Mouse (Mus musculus) mesoderm, embryonic 11.5 days (tissue): ENCODE results near the gene Gm1113.
A peak's percentile ranks its signal among the peaks of the same experiment; 100 is the strongest.

ENCODE experiments used
- DNase-seq: peaks from one replicate; pipeline ENCODE4 v3.0.0-alpha.2; 2012; ENCODE audit warnings: low read depth, low spot score

Gm1113 gene

DNA sequence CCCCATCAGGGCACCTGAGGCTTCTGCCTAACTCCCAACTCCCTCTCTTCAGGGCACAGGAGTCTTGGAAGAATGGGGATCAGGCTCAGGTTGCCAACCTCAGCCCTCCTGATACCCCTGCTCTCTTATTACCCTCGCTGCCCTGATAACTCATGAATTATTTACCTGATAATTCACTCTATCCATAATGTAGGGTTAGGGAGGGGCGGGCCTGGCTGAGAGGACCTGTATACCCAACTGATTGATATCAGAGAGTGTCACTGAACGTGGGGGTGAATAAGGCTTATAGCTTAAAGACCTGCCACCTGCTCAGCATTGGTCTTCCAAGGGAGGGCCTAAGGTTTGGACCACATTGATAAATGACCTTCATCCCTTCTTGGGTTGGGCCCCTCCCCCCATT, at the start of gene Gm1113:
Gene Gm1113 (minus strand): TSS at position 101 of the 400 bp plus-strand sequence.
- DNase-seq = no peak

DNA sequence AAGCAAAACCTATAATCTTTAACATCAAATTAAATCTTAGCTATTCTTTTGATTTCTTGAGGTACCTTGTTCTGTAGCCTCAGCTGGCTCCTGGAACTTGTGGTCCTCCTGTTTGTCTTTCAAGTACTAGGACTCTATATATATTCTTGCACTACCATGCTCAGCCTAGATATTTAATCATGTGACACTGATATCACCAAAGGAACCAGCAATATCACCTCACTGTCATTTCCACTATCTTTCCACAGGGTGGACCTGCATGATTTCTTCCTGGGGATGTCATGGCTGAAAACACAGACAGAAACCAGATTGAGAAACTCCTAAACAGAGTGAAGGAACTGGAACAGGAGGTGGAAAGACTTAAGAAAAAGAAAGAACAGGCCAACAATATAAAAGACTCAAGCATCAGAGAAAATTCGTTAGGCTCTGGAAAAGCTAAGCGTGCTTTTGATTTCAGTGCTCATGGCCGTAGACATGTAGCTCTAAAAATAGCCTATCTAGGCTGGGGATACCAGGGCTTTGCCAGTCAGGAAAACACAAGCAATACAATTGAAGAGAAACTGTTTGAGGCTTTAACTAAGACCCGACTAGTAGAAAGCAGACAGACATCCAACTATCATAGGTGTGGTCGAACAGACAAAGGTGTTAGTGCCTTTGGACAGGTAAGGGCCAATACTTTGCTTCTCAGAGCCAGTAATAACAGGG, 46.6 kb upstream of the Gm1113 start:
- no peak for DNase-seq

GRCm38 (mm10) chr9:35561583-35561982, 43.5 kb upstream of the Gm1113 start:
- DNase-seq = no peak

- DNase-seq = no peak
Measured at GRCm38 (mm10) chr9:35561076-35561475, 43.0 kb upstream of the Gm1113 start.

- peak; percentile 95 for DNase-seq
Measured at GRCm38 (mm10) chr9:35559009-35559890, 41.2 kb upstream of the Gm1113 start.

- peak; percentile 78 for DNase-seq
Measured at GRCm38 (mm10) chr9:35558257-35559008, 40.4 kb upstream of the Gm1113 start, which contains the start of the genes Ddx25 and Pus3. Ddx25 (minus strand) TSS chr9:35558528. Pus3 (plus strand) TSS chr9:35558595.

GRCm38 (mm10) chr9:35556494-35557102, 38.5 kb upstream of the Gm1113 start:
- no peak for DNase-seq

DNA sequence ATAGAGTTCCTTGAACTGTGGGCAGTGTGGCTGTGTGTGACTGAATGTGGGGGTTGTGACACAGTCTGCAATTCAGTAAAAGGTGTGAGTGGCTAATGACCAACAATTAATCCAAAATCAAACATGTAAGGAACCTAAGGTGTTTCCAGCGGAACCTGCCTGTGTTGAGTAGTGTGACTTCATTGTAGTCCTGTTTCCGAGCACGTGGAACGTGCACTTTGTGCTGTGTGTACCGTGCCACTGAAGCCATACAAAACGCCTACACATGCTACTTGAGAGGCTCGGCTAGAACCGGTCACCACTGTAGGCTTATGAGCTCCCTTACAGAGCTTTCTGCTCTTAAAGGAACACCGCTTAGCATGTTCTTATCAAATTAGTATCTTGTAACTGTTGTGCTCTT, 30.4 kb upstream of the Gm1113 start:
- no peak for DNase-seq

DNA sequence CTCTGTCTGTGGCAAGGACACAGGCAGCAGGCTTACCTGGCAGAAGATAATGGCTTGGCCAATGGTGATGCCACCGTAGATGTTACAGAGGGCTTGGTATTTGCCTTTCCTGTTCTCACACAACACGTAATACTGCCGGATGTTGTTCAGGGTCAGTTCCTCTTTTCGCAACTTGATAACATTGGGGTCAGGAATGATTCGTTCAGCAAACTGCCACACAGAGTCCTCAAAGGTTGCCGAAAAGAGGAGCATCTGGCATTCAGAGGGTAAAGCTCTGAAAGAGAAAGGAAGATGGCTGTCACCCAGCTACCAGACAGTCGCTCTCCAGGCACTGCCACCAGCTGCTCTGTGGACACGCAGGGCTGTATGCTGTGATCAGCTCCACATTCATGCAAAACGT, 28.7 kb upstream of the Gm1113 start:
- DNase-seq = no peak

DNA sequence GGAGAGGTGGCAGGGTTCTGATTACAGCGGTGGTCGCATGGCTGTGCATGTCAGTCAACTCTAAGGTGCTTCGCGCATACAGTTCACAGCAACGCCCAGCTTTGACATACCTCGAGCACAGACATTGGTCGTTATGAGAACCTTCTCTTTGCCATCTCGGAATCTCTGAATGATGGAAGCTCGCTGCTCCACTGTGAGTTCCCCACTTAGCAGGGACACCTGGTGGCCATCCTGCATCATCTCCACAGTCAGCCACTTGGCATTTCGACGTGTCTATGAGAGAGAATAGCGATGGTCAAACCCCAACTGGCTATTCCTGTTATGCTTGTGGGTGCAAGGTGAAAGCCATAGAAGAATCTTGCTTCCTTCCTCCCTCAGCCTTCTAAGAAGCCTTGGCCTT, 27.6 kb upstream of the Gm1113 start:
- DNase-seq = no peak

DNA sequence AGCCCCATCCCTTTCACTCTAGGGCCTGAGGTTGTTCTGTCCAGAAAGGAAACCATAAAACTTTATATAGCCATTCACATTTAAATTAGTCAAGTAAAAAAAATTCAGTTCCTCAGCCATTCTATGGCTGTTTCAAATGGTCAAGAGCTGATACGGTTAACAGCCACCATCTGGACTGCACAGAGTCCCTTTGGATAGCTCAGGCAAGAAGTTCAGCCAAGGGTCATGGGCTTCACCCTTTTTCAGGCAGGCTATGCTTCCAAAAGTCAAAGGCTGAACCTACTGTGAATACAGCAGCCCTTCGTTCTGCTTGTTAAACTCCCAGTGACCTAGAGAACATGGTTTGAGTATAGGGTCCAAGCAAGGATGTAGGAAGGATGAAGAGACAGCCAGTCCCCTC, 26.6 kb upstream of the Gm1113 start:
- no peak for DNase-seq

- DNase-seq = no peak
Measured at GRCm38 (mm10) chr9:35543099-35543860, 25.2 kb upstream of the Gm1113 start.

DNA sequence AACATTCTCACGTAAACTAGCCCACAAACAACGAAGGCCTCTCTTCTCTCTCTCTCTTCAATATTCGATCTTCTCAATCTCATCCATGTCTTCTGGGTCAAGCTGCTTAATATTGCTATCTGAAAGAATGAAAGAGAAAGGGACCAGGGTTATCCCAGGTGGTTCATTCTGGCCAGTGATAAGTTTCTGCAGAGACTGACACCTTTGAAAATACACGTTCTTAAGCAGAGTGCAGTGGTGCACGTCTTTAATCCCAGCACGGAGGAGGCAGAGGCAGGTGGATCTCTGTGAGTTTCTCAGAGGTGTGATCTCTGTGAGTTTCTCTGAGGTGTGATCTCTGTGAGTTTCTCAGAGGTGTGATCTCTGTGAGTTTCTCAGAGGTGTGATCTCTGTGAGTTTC, 23.9 kb upstream of the Gm1113 start:
- DNase-seq = no peak

- DNase-seq = peak; percentile 90
Measured at GRCm38 (mm10) chr9:35541488-35541887, 23.4 kb upstream of the Gm1113 start.

DNA sequence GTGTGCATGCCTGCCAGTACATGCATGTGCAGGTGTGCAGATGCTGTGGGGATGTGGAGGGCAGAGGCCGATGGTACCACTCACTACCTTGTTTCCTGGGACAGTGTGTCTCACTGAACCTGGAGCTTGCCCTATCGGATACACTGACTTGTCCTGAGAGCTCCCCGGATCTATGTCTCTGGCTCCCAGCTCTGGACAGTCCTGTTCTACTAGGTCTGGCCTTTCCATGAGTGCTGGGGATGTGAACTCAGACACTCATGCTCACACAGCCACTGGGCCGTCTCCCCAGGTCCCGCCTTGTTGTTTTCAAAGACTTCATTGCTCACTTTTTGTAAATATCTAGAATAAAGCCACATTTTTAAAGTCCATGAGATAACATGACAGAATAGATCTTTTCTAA, 23.0 kb upstream of the Gm1113 start:
- DNase-seq = no peak

GRCm38 (mm10) chr9:35539001-35539750, 21.1 kb upstream of the Gm1113 start:
- no peak for DNase-seq

DNA sequence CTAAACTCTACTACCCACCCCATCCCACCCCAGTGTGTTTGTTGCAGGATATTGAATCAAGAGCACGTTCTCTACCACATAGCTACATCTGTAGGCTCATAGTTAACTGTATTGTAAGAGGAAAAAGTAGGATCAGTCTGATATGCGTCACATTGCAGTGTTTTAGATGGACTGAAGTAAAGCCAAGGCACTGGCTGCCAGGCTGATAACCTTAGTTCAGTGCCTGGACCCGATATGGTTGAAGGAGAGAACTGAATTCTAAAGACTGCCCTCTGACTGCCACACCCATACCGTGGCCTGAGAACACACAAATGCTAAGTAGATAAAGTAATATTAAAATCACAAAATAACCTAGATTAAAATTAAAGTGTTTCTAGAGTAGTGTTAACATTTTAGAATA, 17.8 kb upstream of the Gm1113 start:
- DNase-seq = no peak

DNA sequence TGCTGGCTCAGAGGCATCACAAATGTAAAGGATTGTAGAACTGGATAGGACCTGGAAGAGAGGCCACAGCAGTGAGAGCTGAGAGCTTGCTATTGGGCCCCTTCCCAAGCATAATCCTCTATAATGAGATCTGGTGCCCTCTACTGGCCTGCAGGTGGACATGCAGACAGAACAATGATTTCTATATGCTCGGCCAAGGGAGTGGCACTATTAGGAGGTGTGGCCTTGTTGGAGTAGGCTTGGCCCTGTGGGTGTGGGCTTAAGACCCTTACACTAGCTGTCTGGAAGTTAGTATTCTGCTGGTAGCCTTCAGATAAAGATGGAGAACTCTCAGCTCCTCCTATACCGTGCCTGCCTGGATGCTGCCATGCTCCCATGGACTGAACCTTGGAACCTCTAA, 17.0 kb upstream of the Gm1113 start:
- DNase-seq = peak; percentile 84

DNA sequence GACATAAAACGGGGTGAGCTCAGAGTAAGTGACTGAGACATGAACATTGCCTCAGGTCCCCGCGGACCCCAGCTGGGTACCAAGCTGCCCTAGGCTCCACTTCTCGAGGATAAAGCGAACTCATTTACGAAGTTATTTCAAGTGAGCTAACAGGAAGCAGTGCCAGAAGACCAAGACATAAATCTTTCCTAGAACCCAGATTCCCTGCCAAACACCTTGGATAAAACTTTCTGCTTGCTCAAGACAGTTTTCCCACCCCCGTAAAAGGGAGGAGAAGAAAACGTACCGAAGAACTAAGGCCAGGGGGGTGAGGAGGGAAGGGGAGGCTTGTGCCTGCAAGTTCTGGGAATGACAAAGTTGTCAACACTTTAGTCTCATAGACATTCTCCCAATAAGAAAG, 15.2 kb upstream of the Gm1113 start:
- DNase-seq = no peak

- DNase-seq = peak; percentile 73
Measured at GRCm38 (mm10) chr9:35529796-35530195, 11.7 kb upstream of the Gm1113 start.
